Mouse (Mus musculus) kidney, postnatal 0 days (tissue): ENCODE results near the gene Trim9. TPM values are rescaled to one million over a fixed set of nuclear protein-coding genes. Genes with fewer than 3 reads are reported as not detected.

Experiments used
- ATAC-seq: fragments of 200-750 bp; cut with Nextera tagmentation; replicated peaks from 2 replicates; pipeline ENCODE4 v1.8.0; 2017; ENCODE audit warnings: low read depth, moderate number of reproducible peaks, moderate TSS enrichment, moderate library complexity; ENCODE audit not compliant: low FRiP score
- DNase-seq: peaks from one replicate; pipeline ENCODE4 v3.0.0-alpha.2; 2016; ENCODE audit warnings: low spot score
- H3K27ac ChIP-seq: fragments of 300-500 bp; sonication (generic); 2 replicates; pipeline ENCODE4 v1.5.1; 2014; ENCODE audit warnings: mild to moderate bottlenecking
- H3K27me3 ChIP-seq: fragments of 300-500 bp; sonication (generic); 2 replicates; pipeline ENCODE4 v1.6.1; 2014; ENCODE audit warnings: low read length, mixed read lengths; ENCODE audit not compliant: insufficient read depth
- H3K36me3 ChIP-seq: fragments of 300-500 bp; sonication (generic); 2 replicates; pipeline ENCODE4 v1.6.1; 2014; ENCODE audit warnings: low read length, mixed read lengths; ENCODE audit not compliant: insufficient read depth
- H3K4me1 ChIP-seq: fragments of 300-500 bp; sonication (generic); replicated peaks from 2 replicates; pipeline ENCODE4 v1.6.1; 2014; ENCODE audit warnings: antibody characterized with exemption, low read length, mixed read lengths; ENCODE audit not compliant: insufficient read depth
- H3K4me2 ChIP-seq: fragments of 300-500 bp; sonication (generic); 2 replicates; pipeline ENCODE4 v1.6.1; 2014; ENCODE audit warnings: mild to moderate bottlenecking, low read length, moderate library complexity, mixed read lengths
- H3K4me3 ChIP-seq: fragments of 300-500 bp; sonication (generic); replicated peaks from 2 replicates; pipeline ENCODE4 v1.5.1; 2014; ENCODE audit warnings: low read depth, low read length
- H3K9ac ChIP-seq: fragments of 300-500 bp; sonication (generic); 2 replicates; pipeline ENCODE4 v1.6.1; 2014; ENCODE audit warnings: low read depth, low read length
- H3K9me3 ChIP-seq: fragments of 300-500 bp; sonication (generic); replicated peaks from 2 replicates; pipeline ENCODE4 v1.6.1; 2016; ENCODE audit warnings: low read length, inconsistent platforms, mixed read lengths
- CTCF ChIP-seq: IDR thresholded peaks from 2 replicates; pipeline ENCODE4 v1.5.1; 2016; ENCODE audit warnings: antibody characterized with exemption, low read depth, mild to moderate bottlenecking, moderate library complexity
- WGBS: fragments of 180-500 bp; shearing (Covaris S2); extraction: QIAGEN DNeasy Blood & Tissue Kit; methylation state at CpG from one replicate; pipeline ENCODE4 v1.1.7; 2014; 5-methylcytosine and 5-hydroxymethylcytosine counted together
- polyA plus RNA-seq: library from polyadenylated mRNA; unstranded; fragments of >200 nt; fragmentation: Nextera tagmentation; extraction: Ambion mirVana; gene quantifications from 2 replicates; pipeline ENCODE4 v1.2.1, GENCODE M21; 2015

Trim9 gene
- polyA plus RNA-seq, 1 experiment from 2014 or later: 2.3 TPM

- H3K9ac ChIP-seq: no peak overlapping the region
- no peak for ATAC-seq
- 61% methylated on average over 3 of the region's 3 CpGs for WGBS
Measured at GRCm38 (mm10) chr12:70329059-70329458, 18.4 kb downstream of the Trim9 start.

GRCm38 (mm10) chr12:70326956-70327355, 20.5 kb downstream of the Trim9 start:
- no peaks in the 10 kb centered on the region for H3K4me1 ChIP-seq
- no peak overlapping the region for H3K4me2 ChIP-seq
- H3K27me3 ChIP-seq: no peaks in the 10 kb centered on the region
- H3K9me3 ChIP-seq: no peaks in the 10 kb centered on the region
- H3K27ac ChIP-seq: no peak overlapping the region
- no peak overlapping the region for H3K4me3 ChIP-seq
- no peak for TF ChIP-seq CTCF
- no peak for DNase-seq
- H3K36me3 ChIP-seq: no peaks in the 10 kb centered on the region
- 74% methylated on average over 1 of the region's 1 CpGs for WGBS
- H3K9ac ChIP-seq: no peak overlapping the region
- ATAC-seq: no peak

More at GRCm38 (mm10) chr12:70329059-70329458, 18.4 kb downstream of the Trim9 start:
- Histone ChIP-seq H3K9me3 (no peaks in the 10 kb centered on the region), H3K4me2 (no peak overlapping the region), H3K4me1 (no peaks in the 10 kb centered on the region), H3K27me3 (no peaks in the 10 kb centered on the region), H3K4me3 (no peak overlapping the region), H3K36me3 (no peaks in the 10 kb centered on the region), H3K27ac (no peak overlapping the region)
- no peak for TF ChIP-seq CTCF
- DNase-seq: no peak

- no peak overlapping the region for H3K4me2 ChIP-seq
- no peaks in the 10 kb centered on the region for H3K27me3 ChIP-seq
- H3K4me3 ChIP-seq: no peak overlapping the region
- no peaks in the 10 kb centered on the region for H3K4me1 ChIP-seq
- TF ChIP-seq CTCF: no peak
- H3K9me3 ChIP-seq: no peaks in the 10 kb centered on the region
- H3K36me3 ChIP-seq: no peaks in the 10 kb centered on the region
- WGBS: 17% methylated on average over 2 of the region's 2 CpGs
- DNase-seq (no peak), ATAC-seq (no peak)
- H3K9ac ChIP-seq: no peak overlapping the region
- no peak overlapping the region for H3K27ac ChIP-seq
Measured at GRCm38 (mm10) chr12:70326393-70326792, 21.0 kb downstream of the Trim9 start.

GRCm38 (mm10) chr12:70325826-70326225, 21.6 kb downstream of the Trim9 start:
- Histone ChIP-seq H3K36me3 (no peaks in the 10 kb centered on the region), H3K4me3 (no peak overlapping the region), H3K4me1 (no peaks in the 10 kb centered on the region), H3K27ac (no peak overlapping the region), H3K27me3 (no peaks in the 10 kb centered on the region), H3K9ac (no peak overlapping the region), H3K4me2 (no peak overlapping the region), H3K9me3 (no peaks in the 10 kb centered on the region)
- TF ChIP-seq CTCF: no peak
- WGBS: 76% methylated on average over 7 of the region's 7 CpGs
- ATAC-seq (no peak), DNase-seq (no peak)

DNA sequence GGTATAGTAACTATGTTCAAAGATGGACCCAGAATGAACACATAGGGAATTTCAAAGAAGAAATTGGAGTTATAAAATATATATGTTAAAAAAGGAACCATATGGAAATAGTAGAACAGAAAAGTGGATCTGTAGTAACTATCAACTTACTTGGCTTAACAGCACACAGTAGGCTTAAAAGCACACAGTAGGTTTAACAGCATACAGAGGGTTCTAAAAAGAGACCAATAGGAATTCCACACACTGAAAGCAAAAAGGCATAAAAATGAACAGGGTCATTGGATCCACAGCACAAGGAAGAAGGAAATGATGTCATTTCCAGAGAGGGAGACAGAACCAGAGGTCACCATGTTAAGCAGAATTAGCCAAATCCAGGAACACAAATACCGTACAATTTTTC, 24.6 kb downstream of the Trim9 start:
- Histone ChIP-seq H3K27ac (no peak overlapping the region), H3K4me1 (no peaks in the 10 kb centered on the region), H3K36me3 (no peaks in the 10 kb centered on the region), H3K4me3 (no peak overlapping the region), H3K9me3 (no peaks in the 10 kb centered on the region), H3K9ac (no peak overlapping the region), H3K27me3 (no peaks in the 10 kb centered on the region), H3K4me2 (no peak overlapping the region)
- 59% methylated on average over 1 of the region's 1 CpGs for WGBS
- ATAC-seq (no peak), DNase-seq (no peak)
- no peak for TF ChIP-seq CTCF

DNA sequence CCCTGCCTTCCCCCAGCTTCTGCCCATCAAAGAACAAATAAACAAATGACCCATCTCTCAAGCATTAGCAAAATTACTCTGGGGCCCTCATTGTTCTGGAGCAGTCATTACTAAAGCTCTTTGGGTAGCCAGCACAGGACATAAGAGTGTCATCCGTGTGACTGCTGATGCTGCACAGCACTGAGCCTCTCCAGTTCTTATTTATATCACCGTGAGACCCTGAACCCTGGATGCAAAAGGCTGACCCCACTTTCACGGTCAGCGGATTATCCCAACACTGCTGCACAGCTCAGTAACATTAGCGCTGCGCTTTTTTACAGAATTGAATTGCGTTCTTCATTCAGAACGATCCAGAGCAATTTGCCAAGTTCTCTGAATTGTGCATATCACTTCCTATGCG, 31.3 kb downstream of the Trim9 start:
- Histone ChIP-seq H3K4me2 (no peak overlapping the region), H3K9ac (no peak overlapping the region), H3K27me3 (no peaks in the 10 kb centered on the region), H3K27ac (no peak overlapping the region), H3K36me3 (no peaks in the 10 kb centered on the region), H3K4me1 (no peaks in the 10 kb centered on the region), H3K4me3 (no peak overlapping the region), H3K9me3 (no peaks in the 10 kb centered on the region)
- ATAC-seq (no peak), DNase-seq (no peak)
- TF ChIP-seq CTCF: no peak
- WGBS: 46% methylated on average over 9 of the region's 9 CpGs

GRCm38 (mm10) chr12:70307881-70308280, 39.5 kb downstream of the Trim9 start:
- Histone ChIP-seq H3K4me3 (no peak overlapping the region), H3K9me3 (no peaks in the 10 kb centered on the region), H3K27ac (no peak overlapping the region), H3K4me2 (no peak overlapping the region), H3K9ac (no peak overlapping the region), H3K4me1 (no peaks in the 10 kb centered on the region), H3K36me3 (no peaks in the 10 kb centered on the region), H3K27me3 (no peaks in the 10 kb centered on the region)
- ATAC-seq (no peak), DNase-seq (no peak)
- WGBS: 84% methylated on average over 7 of the region's 7 CpGs
- TF ChIP-seq CTCF: no peak
